Mouse (Mus musculus): Measurements from ENCODE around the gene Tmprss9.

DNA sequence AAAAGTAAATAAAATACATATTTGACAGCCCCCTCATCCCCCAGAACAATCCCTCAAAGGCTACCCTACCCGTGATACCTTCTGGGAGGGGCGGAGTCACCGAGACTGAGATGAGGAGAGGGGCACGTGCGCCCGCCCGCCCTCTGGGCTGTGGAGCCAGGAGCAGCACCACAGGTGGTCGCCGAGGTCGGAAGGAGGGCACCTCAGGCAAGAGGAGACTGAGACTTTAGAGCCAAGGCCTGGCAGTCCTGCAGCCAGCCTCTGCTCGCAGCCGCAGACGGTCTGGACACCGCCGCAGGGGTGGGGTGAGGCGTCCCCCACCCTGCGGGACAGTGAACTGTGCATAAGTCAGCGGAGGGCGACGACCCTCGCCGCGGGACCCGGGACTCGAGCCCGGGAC is 60.0 kb downstream of the Tmprss9 start:
- TF ChIP-seq POLR2A (IDR thresholded peaks at IDR 0.05; ENCODE audit: insufficient read depth, low read depth, low read length) (no peak), CTCF (IDR thresholded peaks at IDR 0.05; ENCODE audit: insufficient read depth, low read depth, low read length) (no peak)
